8 mouse cellular contexts compared by ENCODE assay signal in the genomic region with DNA sequence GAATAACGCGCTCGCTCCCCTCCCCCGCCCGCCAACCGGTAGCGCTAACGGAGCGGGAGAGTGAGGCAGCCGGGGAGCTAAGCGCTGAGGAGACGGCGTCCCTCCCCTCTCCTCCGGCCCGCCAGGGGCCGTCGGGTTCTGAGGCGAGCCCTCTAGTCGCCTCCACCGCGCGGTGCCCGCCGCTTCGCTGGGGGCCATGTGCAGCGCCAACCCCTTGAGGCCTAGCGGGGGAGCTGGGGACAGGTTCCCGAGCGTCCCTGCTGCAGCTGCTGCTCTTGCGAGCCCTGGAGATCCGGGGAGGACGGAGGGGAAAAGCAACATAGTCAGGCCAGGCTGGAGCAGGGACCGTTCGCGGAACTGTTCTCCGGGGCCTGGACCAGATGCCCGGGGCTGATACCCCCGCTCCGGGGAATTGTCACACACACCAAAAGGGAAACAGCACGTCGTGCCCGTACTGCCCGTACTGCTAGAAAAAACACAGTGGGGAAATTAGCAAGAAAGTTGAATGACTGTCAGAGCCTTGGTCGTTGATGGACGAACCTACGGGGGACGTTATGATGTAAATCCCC. TPM values are rescaled to one million over a fixed set of nuclear protein-coding genes. Genes with fewer than 3 reads are reported as not detected.
DNase-seq lines count a peak whose midpoint lies in the region; ATAC-seq and TF ChIP-seq lines count a peak whose summit lies in the region.

No protein-coding gene starts in this region.

- DNase-seq in layer of hippocampus, adult 2 months (ENCODE audit: low spot score in 2 of 2), result peak in 1 of 2 experiments; percentile 26
- no peak for DNase-seq in layer of hippocampus, adult 18-20 months (ENCODE audit: low spot score in 2 of 2)
- no peak for DNase-seq in adrenal gland, postnatal 25 days
- no peak for DNase-seq in cerebellum, adult 9-11 months
- no peak for DNase-seq in ovary, postnatal 36 days (ENCODE audit: low spot score)

- WGBS in bone marrow, adult 2 months, result under 1% methylated on average over 47 of the region's 47 CpGs
- WGBS in forebrain, embryonic 15.5 days, result under 1% methylated on average over 47 of the region's 47 CpGs
- WGBS in liver, embryonic 16.5 days (ENCODE audit: insufficient replicate concordance), result 0% methylated on average over 47 of the region's 47 CpGs

- H3K4me3 ChIP-seq in layer of hippocampus, adult 2 months, result peak overlapping the region; percentile 86
- H3K4me3 ChIP-seq in bone marrow, adult 2 months (replicated peaks; ENCODE audit: control insufficient read depth, low read depth, low read length), result peak overlapping the region; percentile 88
- peak overlapping the region; percentile 67 for H3K4me3 ChIP-seq in forebrain, embryonic 15.5 days
- peak overlapping the region; percentile 99 for H3K4me3 ChIP-seq in liver, embryonic 16.5 days (ENCODE audit: low read depth, low read length)

- H3K27ac ChIP-seq in layer of hippocampus, adult 2 months, result peak overlapping the region; percentile 92
- peak overlapping the region; percentile 82 for H3K27ac ChIP-seq in bone marrow, adult 2 months (ENCODE audit: control insufficient read depth, insufficient read depth, low read depth, low read length, poor library complexity)
- peak overlapping the region; percentile 96 for H3K27ac ChIP-seq in forebrain, embryonic 15.5 days (replicated peaks)
- peak overlapping the region; percentile 96 for H3K27ac ChIP-seq in liver, embryonic 16.5 days (ENCODE audit: low read length)

- H3K4me2 ChIP-seq in forebrain, embryonic 15.5 days (replicated peaks), result peak overlapping the region; percentile 69
- H3K4me2 ChIP-seq in liver, embryonic 16.5 days (ENCODE audit: low read depth, low read length), result peak overlapping the region; percentile 59

- TF ChIP-seq CTCF in layer of hippocampus, adult 2 months (conservative IDR thresholded peaks at IDR 0.05), result peak; percentile 45
- TF ChIP-seq CTCF in bone marrow, adult 2 months (IDR thresholded peaks at IDR 0.05; ENCODE audit: control insufficient read depth, insufficient read depth, low read length), result no peak

- H3K4me1 ChIP-seq in bone marrow, adult 2 months (ENCODE audit: control insufficient read depth, insufficient read depth, low read length), result no peaks in the 10 kb centered on the region; the same call in 1 of the 2 replicates
- H3K4me1 ChIP-seq in forebrain, embryonic 15.5 days, result peaks cover 25% of the 10 kb centered on the region
- peaks cover 2% of the 10 kb centered on the region for H3K4me1 ChIP-seq in liver, embryonic 16.5 days (ENCODE audit: control insufficient read depth, low read depth, low read length)

- no peak for TF ChIP-seq POLR2A in bone marrow, adult 2 months (IDR thresholded peaks at IDR 0.05; ENCODE audit: borderline replicate concordance, control insufficient read depth, low read depth, low read length)

- no peaks in the 10 kb centered on the region for H3K9me3 ChIP-seq in forebrain, embryonic 15.5 days
- no peaks in the 10 kb centered on the region for H3K9me3 ChIP-seq in liver, embryonic 16.5 days (replicated peaks; ENCODE audit: control insufficient read depth, low read length)

- H3K36me3 ChIP-seq in forebrain, embryonic 15.5 days, result no peaks in the 10 kb centered on the region
- no peaks in the 10 kb centered on the region for H3K36me3 ChIP-seq in liver, embryonic 16.5 days (ENCODE audit: control insufficient read depth, insufficient read depth)

- H3K27me3 ChIP-seq in forebrain, embryonic 15.5 days, result no peaks in the 10 kb centered on the region
- no peaks in the 10 kb centered on the region for H3K27me3 ChIP-seq in liver, embryonic 16.5 days (ENCODE audit: control insufficient read depth, insufficient read depth, low read depth, low read length)

- peak overlapping the region; percentile 71 for H3K9ac ChIP-seq in forebrain, embryonic 15.5 days (replicated peaks)
- peak overlapping the region; percentile 98 for H3K9ac ChIP-seq in liver, embryonic 16.5 days (ENCODE audit: low read depth, low read length)

- ATAC-seq in forebrain, embryonic 15.5 days (replicated peaks), result peak; percentile 73
- peak; percentile 35 for ATAC-seq in liver, embryonic 16.5 days (ENCODE audit: low read depth)

RNA-seq across cellular contexts. Expression of a gene that starts 0.5 kb away (rescaled TPM):
- total RNA-seq in layer of hippocampus, adult 2 months (2021), result 100 to 1,000 TPM; 239 to 263 TPM
- total RNA-seq in layer of hippocampus, adult 18-20 months (2021), result 100 to 1,000 TPM; 206 to 228 TPM
- 39.3 and 46.2 TPM in 2 replicates for polyA plus RNA-seq in bone marrow, adult 2 months (2011; ENCODE audit: insufficient read depth, insufficient read length, low replicate concordance, missing spikeins)
- 96.8 and 99.4 TPM in 2 replicates for polyA plus RNA-seq in forebrain, embryonic 15.5 days (2015; fragmentation: Nextera tagmentation; extraction: Ambion mirVana)
- 31.5 and 33.1 TPM in 2 replicates for polyA plus RNA-seq in liver, embryonic 16.5 days (2015; fragmentation: Nextera tagmentation; extraction: Ambion mirVana)
- 79.0 and 90.1 TPM in 2 replicates for total RNA-seq in adrenal gland, postnatal 25 days (2021)

RNA-seq across cellular contexts. Expression of a gene that starts 0.8 kb away (rescaled TPM):
- 1 to 10 TPM; 6.6 to 7.2 TPM for total RNA-seq in layer of hippocampus, adult 2 months (2021)
- 1 to 10 TPM; 6.9 to 7.0 TPM for total RNA-seq in layer of hippocampus, adult 18-20 months (2021)
- 7.6 and 8.5 TPM in 2 replicates for polyA plus RNA-seq in bone marrow, adult 2 months (2011; ENCODE audit: insufficient read depth, insufficient read length, low replicate concordance, missing spikeins)
- polyA plus RNA-seq in forebrain, embryonic 15.5 days (2015; fragmentation: Nextera tagmentation; extraction: Ambion mirVana), result 4.7 and 4.9 TPM in 2 replicates
- polyA plus RNA-seq in liver, embryonic 16.5 days (2015; fragmentation: Nextera tagmentation; extraction: Ambion mirVana), result 3.4 and 3.7 TPM in 2 replicates
- 5.0 and 7.9 TPM in 2 replicates for total RNA-seq in adrenal gland, postnatal 25 days (2021)
